Mouse (Mus musculus) c-Kit-positive CD71-positive TER-119-positive erythroid progenitor cells, embryonic 14.5 days (primary cell): ENCODE results near the gene Rft1.
"Not testable (repeated sequence)": the region's sequence is repeated elsewhere in the genome, so short reads cannot be mapped to it uniquely, and the experiment has no call there.

ENCODE experiments used
- DNase-seq: peaks from one replicate; pipeline ENCODE4 v3.0.0-alpha.2; 2013; ENCODE audit warnings: low spot score

Rft1 gene

GRCm38 (mm10) chr14:30671986-30672312 lies 17.8 kb downstream of the Rft1 start:
- DNase-seq, result peak; percentile 79

GRCm38 (mm10) chr14:30674947-30675346 lies 20.8 kb downstream of the Rft1 start:
- peak; percentile 42 for DNase-seq

GRCm38 (mm10) chr14:30682131-30682530 lies 28.0 kb downstream of the Rft1 start:
- no peak for DNase-seq

GRCm38 (mm10) chr14:30690685-30691084 lies 36.5 kb downstream of the Rft1 start:
- no peak for DNase-seq

DNA sequence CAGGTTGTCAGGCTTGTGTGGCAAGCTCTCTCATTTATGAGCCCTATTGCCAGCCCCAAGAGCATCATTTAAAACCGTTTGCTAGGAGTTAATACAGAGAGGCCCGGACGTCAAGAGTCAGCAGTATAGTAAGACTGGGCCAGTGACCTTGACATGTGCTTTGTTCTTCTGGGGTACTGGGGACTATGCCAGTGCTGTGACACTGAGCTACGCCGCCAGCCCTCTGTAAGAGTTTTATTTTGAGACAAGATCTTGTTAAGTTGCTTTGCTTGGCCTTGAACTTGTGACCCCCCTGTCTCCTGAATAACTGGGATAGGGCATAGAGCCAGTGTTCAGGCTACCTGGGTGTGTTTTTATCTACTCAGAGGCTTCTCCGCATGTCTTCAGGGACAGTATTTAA lies 38.3 kb downstream of the Rft1 start:
- DNase-seq, result no peak

GRCm38 (mm10) chr14:30694786-30695185 lies 40.6 kb downstream of the Rft1 start:
- DNase-seq, result no peak

DNA sequence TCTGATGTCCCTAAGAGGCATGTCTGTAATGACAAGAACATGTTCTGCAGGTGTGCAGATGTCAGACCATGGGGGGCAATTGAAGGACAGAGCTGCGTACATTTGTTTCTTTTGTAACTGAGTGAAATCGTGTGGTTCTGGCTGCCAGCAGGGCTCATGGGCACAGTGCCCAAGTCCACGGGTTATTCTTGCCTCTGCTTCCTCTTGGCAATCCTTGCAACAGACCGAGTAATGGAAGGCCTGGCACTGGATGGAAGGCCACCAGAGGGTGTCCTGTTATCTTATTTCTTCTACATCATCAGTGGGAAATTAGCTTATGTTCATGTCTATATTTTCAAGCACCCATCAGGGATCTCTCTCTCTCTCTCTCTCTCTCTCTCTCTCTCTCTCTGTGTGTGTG lies 41.4 kb downstream of the Rft1 start:
- no peak for DNase-seq

- no peak for DNase-seq
Observed at GRCm38 (mm10) chr14:30697407-30698052, 43.4 kb downstream of the Rft1 start.

GRCm38 (mm10) chr14:30699656-30700055 lies 45.5 kb downstream of the Rft1 start:
- peak; percentile 56 for DNase-seq

GRCm38 (mm10) chr14:30702512-30702911 lies 48.4 kb downstream of the Rft1 start:
- no peak for DNase-seq

- no peak for DNase-seq
Observed at GRCm38 (mm10) chr14:30703079-30703478, 48.9 kb downstream of the Rft1 start.

- DNase-seq, result no peak
Observed at GRCm38 (mm10) chr14:30704098-30704855, 50.1 kb downstream of the Rft1 start.

GRCm38 (mm10) chr14:30711892-30712291 lies 57.7 kb downstream of the Rft1 start:
- DNase-seq, result no peak

GRCm38 (mm10) chr14:30713769-30714168 lies 59.6 kb downstream of the Rft1 start:
- DNase-seq, result no peak

- DNase-seq, result peak; percentile 43
Observed at GRCm38 (mm10) chr14:30714799-30715617, 60.8 kb downstream of the Rft1 start, which contains the start of gene Sfmbt1. Sfmbt1 (plus strand) TSS chr14:30714849.

- peak; percentile 66 for DNase-seq
Observed at GRCm38 (mm10) chr14:30715618-30716050, 61.5 kb downstream of the Rft1 start.

- peak; percentile 43 for DNase-seq
Observed at GRCm38 (mm10) chr14:30716051-30716952, 62.1 kb downstream of the Rft1 start.

- peak; percentile 40 for DNase-seq
Observed at GRCm38 (mm10) chr14:30716953-30717285, 62.8 kb downstream of the Rft1 start.

DNA sequence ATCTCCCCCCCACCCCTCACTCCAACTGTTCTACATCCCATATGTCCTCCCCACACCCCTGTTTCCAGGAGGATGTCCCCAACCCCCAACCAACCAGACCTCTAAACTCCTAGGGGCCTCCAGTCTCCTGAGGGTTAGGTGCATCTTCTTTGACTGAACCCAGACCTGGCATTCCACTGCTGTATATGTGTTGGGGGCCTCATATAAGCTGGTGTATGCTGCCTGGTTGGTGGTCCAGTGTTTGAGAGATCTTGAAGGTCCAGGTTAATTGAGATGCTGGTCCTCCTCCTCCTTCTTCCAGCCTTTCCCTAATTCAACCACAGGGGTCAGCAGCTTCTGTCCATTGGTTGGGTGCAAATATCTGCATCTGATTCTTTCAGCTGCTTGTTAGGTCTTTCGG lies 64.5 kb downstream of the Rft1 start:
- not testable (repeated sequence) for DNase-seq

GRCm38 (mm10) chr14:30719514-30719913 lies 65.4 kb downstream of the Rft1 start:
- DNase-seq, result no peak

GRCm38 (mm10) chr14:30721850-30722249 lies 67.7 kb downstream of the Rft1 start:
- DNase-seq, result no peak

DNA sequence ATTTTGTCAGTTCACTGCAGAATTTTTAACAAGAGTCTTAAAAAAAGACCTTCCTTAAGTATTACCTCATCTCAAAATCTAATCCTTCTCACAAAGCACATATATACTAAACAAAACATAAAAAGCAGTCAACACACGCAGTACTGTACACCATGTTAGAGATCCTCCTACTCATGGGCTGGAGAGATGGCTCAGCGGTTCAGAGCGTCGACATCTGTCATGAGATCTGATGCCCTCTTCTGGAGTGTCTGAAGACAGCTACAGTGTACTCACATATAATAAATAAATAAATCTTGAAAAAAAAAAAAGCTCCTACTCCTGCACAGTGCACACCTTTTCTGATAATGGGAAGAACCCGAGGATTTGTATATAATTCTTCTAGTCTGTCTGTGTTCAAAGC lies 68.2 kb downstream of the Rft1 start:
- DNase-seq, result no peak
